Mouse (Mus musculus): ENCODE measurements around the gene Rgs2. TPM values are rescaled to one million over a fixed set of nuclear protein-coding genes. Genes with fewer than 3 reads are reported as not detected.

The Rgs2 gene
- polyA plus RNA-seq (2015; fragmentation: Nextera tagmentation; extraction: Ambion mirVana): 57.6 and 65.4 TPM in 2 replicates

- H3K27ac ChIP-seq: peak within 1 kb of the TSS; percentile 65
- no peaks in the 10 kb centered on the region for H3K27me3 ChIP-seq (replicated peaks)
- no peaks in the 10 kb centered on the region for H3K9me3 ChIP-seq
- no peaks in the 10 kb centered on the region for H3K36me3 ChIP-seq
- peak within 1 kb of the TSS; percentile 62 for H3K9ac ChIP-seq
- peak within 1 kb of the TSS; percentile 66 for H3K4me3 ChIP-seq (replicated peaks)
- under 1% methylated on average over 57 of the region's 57 CpGs for WGBS
- ATAC-seq (ENCODE audit: insufficient read depth, low FRiP score, low read depth): peak; percentile 98
- 0 out of 2 replicates have a peak, but pooled peaks cover 4% of the 10 kb centered on the region for H3K4me1 ChIP-seq
- peak within 1 kb of the TSS; percentile 83 for H3K4me2 ChIP-seq
Observed at GRCm38 (mm10) chr1:144003904-144004740, at the start of gene Rgs2. Gene Rgs2 (minus strand): TSS chr1:144004161.

- no peak overlapping the region for H3K9ac ChIP-seq
- ATAC-seq (ENCODE audit: insufficient read depth, low FRiP score, low read depth): no peak
- H3K9me3 ChIP-seq: no peaks in the 10 kb centered on the region
- H3K4me3 ChIP-seq (replicated peaks): no peak overlapping the region
- no peaks in the 10 kb centered on the region for H3K27me3 ChIP-seq (replicated peaks)
- no peaks in the 10 kb centered on the region for H3K4me1 ChIP-seq
- 84% methylated on average over 4 of the region's 4 CpGs for WGBS
- H3K36me3 ChIP-seq: no peaks in the 10 kb centered on the region
- H3K27ac ChIP-seq: no peak overlapping the region
- no peak overlapping the region for H3K4me2 ChIP-seq
Observed at GRCm38 (mm10) chr1:144053401-144053800, 49.4 kb upstream of the Rgs2 start.

GRCm38 (mm10) chr1:144041826-144042225, 37.9 kb upstream of the Rgs2 start:
- no peak overlapping the region for H3K9ac ChIP-seq
- no peak for ATAC-seq (ENCODE audit: insufficient read depth, low FRiP score, low read depth)
- no peaks in the 10 kb centered on the region for H3K9me3 ChIP-seq
- no peak overlapping the region for H3K4me3 ChIP-seq (replicated peaks)
- H3K36me3 ChIP-seq: no peaks in the 10 kb centered on the region
- H3K4me1 ChIP-seq: no peaks in the 10 kb centered on the region
- H3K4me2 ChIP-seq: no peak overlapping the region
- WGBS: 94% methylated on average over 2 of the region's 2 CpGs
- H3K27me3 ChIP-seq (replicated peaks): no peaks in the 10 kb centered on the region
- H3K27ac ChIP-seq: no peak overlapping the region

GRCm38 (mm10) chr1:144033498-144033897, 29.5 kb upstream of the Rgs2 start:
- Histone ChIP-seq H3K9me3 (no peaks in the 10 kb centered on the region), H3K36me3 (no peaks in the 10 kb centered on the region), H3K4me3 (replicated peaks) (no peak overlapping the region), H3K4me2 (no peak overlapping the region), H3K27ac (no peak overlapping the region), H3K4me1 (no peaks in the 10 kb centered on the region), H3K27me3 (replicated peaks) (no peaks in the 10 kb centered on the region), H3K9ac (no peak overlapping the region)
- 83% methylated on average over 1 of the region's 1 CpGs for WGBS
- no peak for ATAC-seq (ENCODE audit: insufficient read depth, low FRiP score, low read depth)

GRCm38 (mm10) chr1:144030499-144030898, 26.5 kb upstream of the Rgs2 start:
- Histone ChIP-seq H3K9ac (no peak overlapping the region), H3K27ac (no peak overlapping the region), H3K4me1 (no peaks in the 10 kb centered on the region), H3K36me3 (no peaks in the 10 kb centered on the region), H3K4me3 (replicated peaks) (no peak overlapping the region), H3K4me2 (no peak overlapping the region), H3K27me3 (replicated peaks) (no peaks in the 10 kb centered on the region), H3K9me3 (no peaks in the 10 kb centered on the region)
- ATAC-seq (ENCODE audit: insufficient read depth, low FRiP score, low read depth): no peak
- WGBS: 72% methylated on average over 6 of the region's 6 CpGs

GRCm38 (mm10) chr1:144029679-144030078, 25.7 kb upstream of the Rgs2 start:
- Histone ChIP-seq H3K9me3 (no peaks in the 10 kb centered on the region), H3K27ac (no peak overlapping the region), H3K36me3 (no peaks in the 10 kb centered on the region), H3K4me1 (no peaks in the 10 kb centered on the region), H3K9ac (no peak overlapping the region), H3K27me3 (replicated peaks) (no peaks in the 10 kb centered on the region), H3K4me3 (replicated peaks) (no peak overlapping the region), H3K4me2 (no peak overlapping the region)
- no peak for ATAC-seq (ENCODE audit: insufficient read depth, low FRiP score, low read depth)
- 94% methylated on average over 10 of the region's 10 CpGs for WGBS

- H3K4me3 ChIP-seq (replicated peaks): no peak overlapping the region
- WGBS: 43% methylated on average over 7 of the region's 7 CpGs
- H3K9ac ChIP-seq: no peak overlapping the region
- H3K4me2 ChIP-seq: no peak overlapping the region
- no peaks in the 10 kb centered on the region for H3K36me3 ChIP-seq
- H3K4me1 ChIP-seq: no peaks in the 10 kb centered on the region
- H3K27me3 ChIP-seq (replicated peaks): no peaks in the 10 kb centered on the region
- no peak overlapping the region for H3K27ac ChIP-seq
- peak; percentile 58; the same call in 1 of the 2 replicates for ATAC-seq (ENCODE audit: insufficient read depth, low FRiP score, low read depth)
- H3K9me3 ChIP-seq: no peaks in the 10 kb centered on the region
Observed at GRCm38 (mm10) chr1:144018417-144018958, 14.5 kb upstream of the Rgs2 start.

GRCm38 (mm10) chr1:144013913-144014312, 10.0 kb upstream of the Rgs2 start:
- H3K9me3 ChIP-seq: no peaks in the 10 kb centered on the region
- no peak overlapping the region for H3K4me2 ChIP-seq
- no peak overlapping the region for H3K27ac ChIP-seq
- no peak overlapping the region for H3K4me3 ChIP-seq (replicated peaks)
- no peak for ATAC-seq (ENCODE audit: insufficient read depth, low FRiP score, low read depth)
- H3K4me1 ChIP-seq: no peaks in the 10 kb centered on the region
- H3K9ac ChIP-seq: no peak overlapping the region
- H3K36me3 ChIP-seq: no peaks in the 10 kb centered on the region
- no peaks in the 10 kb centered on the region for H3K27me3 ChIP-seq (replicated peaks)

GRCm38 (mm10) chr1:144007341-144007740, 3.4 kb upstream of the Rgs2 start:
- H3K9ac ChIP-seq: no peak overlapping the region
- no peaks in the 10 kb centered on the region for H3K36me3 ChIP-seq
- no peak for ATAC-seq (ENCODE audit: insufficient read depth, low FRiP score, low read depth)
- no peak overlapping the region for H3K27ac ChIP-seq
- 69% methylated on average over 6 of the region's 6 CpGs for WGBS
- no peaks in the 10 kb centered on the region for H3K27me3 ChIP-seq (replicated peaks)
- no peaks in the 10 kb centered on the region for H3K9me3 ChIP-seq
- H3K4me3 ChIP-seq (replicated peaks): no peak overlapping the region
- H3K4me2 ChIP-seq: no peak overlapping the region
- 0 out of 2 replicates have a peak, but pooled peaks cover 4% of the 10 kb centered on the region for H3K4me1 ChIP-seq

- H3K36me3 ChIP-seq: no peaks in the 10 kb centered on the region
- no peaks in the 10 kb centered on the region for H3K27me3 ChIP-seq (replicated peaks)
- H3K4me2 ChIP-seq: peak overlapping the region; percentile 46
- H3K27ac ChIP-seq: no peak overlapping the region
- H3K4me3 ChIP-seq (replicated peaks): peak overlapping the region; percentile 14; the same call in 1 of the 2 replicates
- 0 out of 2 replicates have a peak, but pooled peaks cover 4% of the 10 kb centered on the region for H3K4me1 ChIP-seq
- WGBS: 3% methylated on average over 8 of the region's 8 CpGs
- no peak for ATAC-seq (ENCODE audit: insufficient read depth, low FRiP score, low read depth)
- no peak overlapping the region for H3K9ac ChIP-seq
- H3K9me3 ChIP-seq: no peaks in the 10 kb centered on the region
Observed at GRCm38 (mm10) chr1:144006542-144006941, 2.6 kb upstream of the Rgs2 start.

- Histone ChIP-seq H3K4me3 (replicated peaks) (no peak overlapping the region), H3K9ac (no peak overlapping the region), H3K9me3 (no peaks in the 10 kb centered on the region), H3K36me3 (no peaks in the 10 kb centered on the region), H3K27ac (no peak overlapping the region), H3K4me1 (0 out of 2 replicates have a peak, but pooled peaks cover 4% of the 10 kb centered on the region), H3K27me3 (replicated peaks) (no peaks in the 10 kb centered on the region), H3K4me2 (no peak overlapping the region)
- no peak for ATAC-seq (ENCODE audit: insufficient read depth, low FRiP score, low read depth)
Observed at GRCm38 (mm10) chr1:144005648-144006047, 1.7 kb upstream of the Rgs2 start.

GRCm38 (mm10) chr1:144004741-144005140, 780 bp upstream of the Rgs2 start:
- 4% methylated on average over 9 of the region's 9 CpGs for WGBS
- H3K36me3 ChIP-seq: no peaks in the 10 kb centered on the region
- no peaks in the 10 kb centered on the region for H3K9me3 ChIP-seq
- peak overlapping the region; percentile 66 for H3K4me3 ChIP-seq (replicated peaks)
- peak overlapping the region; percentile 65 for H3K27ac ChIP-seq
- H3K27me3 ChIP-seq (replicated peaks): no peaks in the 10 kb centered on the region
- ATAC-seq (ENCODE audit: insufficient read depth, low FRiP score, low read depth): no peak
- 0 out of 2 replicates have a peak, but pooled peaks cover 4% of the 10 kb centered on the region for H3K4me1 ChIP-seq
- H3K4me2 ChIP-seq: peak overlapping the region; percentile 83
- H3K9ac ChIP-seq: peak overlapping the region; percentile 23; the same call in 1 of the 2 replicates
